Mouse (Mus musculus) olfactory bulb, adult 2 months (tissue): ENCODE measurements around the gene Kctd15.

ENCODE experiments used
- CTCF ChIP-seq: fragments of 200-500 bp; IDR thresholded peaks from 2 replicates; pipeline ENCODE4 v1.5.1; 2012; ENCODE audit warnings: low read depth, mild to moderate bottlenecking, low read length, moderate library complexity; ENCODE audit not compliant: insufficient read depth
- POLR2A ChIP-seq: fragments of 200-500 bp; IDR thresholded peaks from 2 replicates; pipeline ENCODE4 v1.6.1; 2012; ENCODE audit warnings: mild to moderate bottlenecking, low read depth, low read length, moderate library complexity; ENCODE audit not compliant: insufficient read depth

DNA sequence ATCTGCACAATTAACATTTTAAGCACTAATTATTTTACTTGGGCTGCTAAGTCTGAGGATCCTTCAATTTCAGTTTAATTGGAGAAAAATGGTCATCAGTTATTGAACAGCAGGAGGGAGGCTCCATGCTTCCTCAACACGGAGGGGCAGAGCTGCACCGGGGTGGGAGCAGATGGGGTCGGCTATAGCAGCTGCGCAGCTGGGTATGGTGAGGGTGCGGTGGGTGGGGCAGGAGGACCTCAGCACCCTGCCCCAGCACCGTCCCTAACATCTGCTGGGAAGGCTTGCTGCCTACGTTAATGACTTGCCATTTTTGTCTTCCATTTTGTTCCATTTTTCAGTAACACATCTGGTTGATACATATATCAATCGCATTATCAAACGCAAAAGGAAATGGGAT, 39.6 kb upstream of the Kctd15 start:
- TF ChIP-seq CTCF (no peak), POLR2A (no peak)
